Mouse (Mus musculus) kidney, adult 11 months (tissue): ENCODE results near the gene Etv5.

Experiments used
- DNase-seq: peaks from one replicate; pipeline ENCODE4 v3.0.0; 2022

Etv5 gene

DNA sequence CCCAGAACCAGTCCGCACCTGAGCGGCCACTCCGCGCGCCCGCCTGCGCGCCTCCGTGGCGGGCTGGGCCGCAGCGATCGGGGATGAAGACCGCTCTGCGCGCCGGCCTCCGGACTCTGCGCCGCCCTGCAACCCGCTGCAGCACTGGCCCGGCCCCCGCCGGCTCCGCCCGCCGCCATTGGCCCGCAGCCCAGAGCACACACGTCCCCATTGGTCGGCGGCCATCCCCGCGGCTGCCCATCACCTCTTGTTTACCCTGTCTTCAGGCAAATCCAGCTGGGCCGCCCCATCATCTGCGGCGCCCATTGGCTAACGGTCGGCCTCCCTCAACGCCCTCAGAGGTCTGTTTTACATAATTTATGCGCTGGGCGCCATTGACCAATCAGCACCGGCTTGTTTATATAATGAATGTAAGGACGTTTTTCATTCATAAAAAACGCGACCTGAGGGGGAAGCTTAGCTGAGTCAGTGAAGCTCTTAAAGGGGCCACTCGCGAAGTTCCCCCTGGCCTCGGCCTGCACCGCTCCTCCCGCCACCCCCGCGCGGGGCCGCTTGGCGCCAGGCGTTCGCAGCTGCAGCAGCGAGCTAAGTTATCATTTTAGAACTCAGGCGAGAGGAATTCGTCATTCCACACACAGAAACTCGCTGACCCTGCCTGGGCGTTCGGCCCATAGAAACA, at the start of gene Etv5:
Gene Etv5 (minus strand): TSS at position 221 of the 679 bp plus-strand sequence.
- DNase-seq, result peak; percentile 100

GRCm38 (mm10) chr16:22483900-22484299, 44.4 kb upstream of the Etv5 start:
- no peak for DNase-seq

DNA sequence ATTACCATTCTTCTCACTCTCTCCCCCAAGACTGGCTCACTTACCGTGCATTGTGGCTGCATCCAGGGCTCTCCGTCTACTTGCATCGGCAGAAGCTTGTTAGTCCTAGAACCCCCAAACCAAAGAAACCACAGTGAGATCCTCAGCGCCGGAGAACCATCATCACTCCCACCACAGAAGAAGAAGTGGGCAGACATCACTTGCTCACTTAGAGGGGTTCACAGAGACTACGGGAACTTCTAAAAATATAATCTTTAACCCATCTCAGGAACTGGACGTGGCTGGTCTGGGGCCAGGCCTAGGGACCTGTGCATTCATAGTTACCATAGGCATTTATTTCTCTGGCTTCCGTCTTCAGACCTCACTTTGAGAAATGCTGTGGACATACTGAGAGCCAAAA, 39.8 kb upstream of the Etv5 start:
- DNase-seq, result no peak

DNA sequence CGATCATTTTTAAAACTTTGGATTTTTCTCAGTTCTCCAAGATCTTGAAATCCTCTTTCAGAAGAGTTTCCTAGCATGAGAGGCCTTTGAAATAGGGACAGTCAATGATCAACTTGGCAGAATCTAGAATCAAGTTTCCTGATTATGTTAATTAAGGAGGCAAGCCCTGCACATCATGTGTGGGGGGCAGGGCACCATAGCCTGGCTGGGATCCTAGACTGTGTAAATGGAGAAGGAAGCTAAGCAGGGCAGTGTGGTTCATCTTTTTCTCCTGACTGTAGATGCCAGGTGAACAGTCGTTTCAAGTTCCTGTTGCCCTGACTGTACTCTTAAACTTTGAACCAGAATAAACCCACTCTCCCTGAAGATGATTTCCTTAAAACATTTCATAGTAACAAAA, 32.2 kb upstream of the Etv5 start:
- DNase-seq, result peak; percentile 71

DNA sequence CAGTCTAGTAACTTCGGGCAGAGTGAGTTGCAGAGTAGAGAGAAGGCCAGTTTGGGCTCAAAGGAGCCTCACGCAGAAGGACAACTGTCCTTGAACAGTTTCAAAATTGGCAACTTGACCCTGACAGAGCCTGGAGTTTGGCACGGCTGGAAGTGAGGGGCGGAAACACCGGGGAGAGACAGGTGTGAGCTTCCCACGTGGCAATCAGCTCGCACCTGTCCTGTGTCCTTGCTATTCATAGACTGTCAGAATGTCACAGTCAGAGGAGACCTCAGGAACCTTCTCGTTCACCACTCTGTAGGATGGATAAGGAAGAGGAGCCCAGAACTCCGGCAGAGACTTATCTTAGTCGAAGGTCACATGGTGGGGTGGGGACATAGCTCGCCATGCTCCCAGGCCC, 29.9 kb upstream of the Etv5 start:
- DNase-seq, result no peak

GRCm38 (mm10) chr16:22467111-22467510, 27.6 kb upstream of the Etv5 start:
- no peak for DNase-seq

DNA sequence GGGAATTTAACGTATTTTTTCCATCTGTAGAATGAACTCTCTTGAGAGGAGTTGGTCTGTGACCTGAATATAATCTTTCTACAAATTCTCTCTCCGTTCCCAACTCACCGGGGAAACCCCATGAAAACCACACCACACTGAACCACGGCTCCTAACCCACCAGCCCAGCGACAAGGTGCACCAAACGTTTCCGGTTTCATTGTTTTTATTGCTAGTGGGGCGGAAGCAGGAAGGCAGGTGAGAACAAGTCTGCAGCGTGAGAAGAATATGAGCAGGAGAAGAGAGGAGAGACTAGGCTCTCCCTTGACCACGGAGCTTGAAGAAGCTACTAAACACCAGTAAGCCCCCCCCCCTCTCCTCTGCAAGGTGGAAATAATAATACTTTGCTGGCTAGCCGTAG, 26.9 kb upstream of the Etv5 start:
- no peak for DNase-seq

DNA sequence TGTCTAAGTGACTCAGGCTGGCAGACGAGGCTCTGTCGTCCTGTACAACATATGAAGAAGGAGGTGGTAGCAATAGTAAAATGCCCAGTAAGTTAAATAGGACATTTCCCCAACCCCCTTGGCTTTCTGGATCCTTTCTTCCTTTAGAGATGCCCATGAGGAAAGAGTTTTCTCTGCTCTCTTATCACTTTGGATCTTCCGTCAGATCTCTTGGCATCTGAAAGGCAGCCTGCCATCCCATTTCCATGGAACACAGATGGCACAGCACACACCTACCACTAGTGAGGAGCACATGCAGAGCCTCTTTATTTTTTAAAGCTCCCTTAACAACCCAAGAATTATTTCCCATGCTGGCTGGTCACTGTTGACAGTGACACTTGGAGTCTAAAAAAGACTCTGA, 22.7 kb upstream of the Etv5 start:
- DNase-seq, result no peak

- no peak for DNase-seq
Measured at GRCm38 (mm10) chr16:22461728-22462127, 22.2 kb upstream of the Etv5 start.

- no peak for DNase-seq
Measured at GRCm38 (mm10) chr16:22460960-22461359, 21.4 kb upstream of the Etv5 start.

DNA sequence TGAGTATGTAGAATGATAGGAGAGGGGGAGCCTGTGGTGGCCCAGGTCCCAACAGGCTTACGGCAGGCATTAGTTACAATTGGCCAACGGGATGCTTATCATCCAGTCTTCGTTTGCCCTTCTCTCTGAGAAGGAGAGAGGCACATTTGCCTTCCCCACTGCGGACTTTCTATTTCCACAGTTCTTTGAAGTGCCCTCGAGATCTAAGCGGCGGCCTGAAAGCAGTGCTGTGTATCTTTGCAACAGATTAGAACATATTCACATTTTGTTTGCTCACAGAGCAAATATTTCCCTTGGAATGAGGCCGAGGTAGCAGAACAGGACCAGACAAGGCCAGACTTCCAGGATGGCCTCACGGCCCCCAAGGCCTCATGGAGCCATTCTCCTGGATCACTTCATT, 12.6 kb upstream of the Etv5 start:
- no peak for DNase-seq

GRCm38 (mm10) chr16:22448093-22448492, 8.6 kb upstream of the Etv5 start:
- no peak for DNase-seq

DNA sequence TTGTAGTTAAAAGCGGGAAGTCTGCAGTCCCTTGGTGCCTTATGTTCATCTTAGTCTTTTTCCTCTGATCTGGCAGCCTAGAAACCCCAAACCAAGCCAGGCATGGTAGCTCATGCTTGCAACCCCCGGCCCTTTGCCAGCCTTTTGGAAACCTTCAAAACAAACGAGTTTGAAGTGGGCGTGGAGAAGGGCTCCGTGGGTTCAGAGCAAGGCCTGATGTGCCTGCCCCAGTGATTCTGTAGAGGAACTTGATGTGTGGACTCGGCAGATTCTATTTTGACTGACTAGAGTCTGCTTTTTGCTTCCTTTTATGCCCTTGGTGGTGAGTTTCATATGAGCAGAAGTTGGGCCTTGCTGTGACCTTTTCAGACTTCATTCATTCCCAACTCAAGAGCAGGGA, 5.3 kb upstream of the Etv5 start:
- no peak for DNase-seq

DNA sequence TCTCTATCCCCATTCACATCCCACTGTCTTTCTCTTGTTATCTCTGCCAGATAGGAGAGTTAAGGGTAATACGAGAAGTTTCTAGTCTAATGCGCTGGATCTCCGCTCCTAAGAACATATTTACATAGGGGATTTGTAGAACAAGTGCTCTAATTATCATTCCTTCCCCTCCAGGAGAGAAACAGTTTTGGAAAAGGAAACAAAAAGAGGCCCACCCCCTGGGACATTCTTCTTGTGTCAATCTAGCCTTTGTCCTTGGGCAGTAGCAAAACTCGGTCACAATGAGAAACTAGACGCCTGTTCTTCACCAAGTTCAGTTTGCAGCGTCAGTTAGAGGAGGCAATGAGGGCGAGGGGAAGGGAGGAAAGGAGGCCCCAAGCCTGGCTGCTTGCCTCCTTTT, 2.7 kb upstream of the Etv5 start:
- DNase-seq, result no peak

DNA sequence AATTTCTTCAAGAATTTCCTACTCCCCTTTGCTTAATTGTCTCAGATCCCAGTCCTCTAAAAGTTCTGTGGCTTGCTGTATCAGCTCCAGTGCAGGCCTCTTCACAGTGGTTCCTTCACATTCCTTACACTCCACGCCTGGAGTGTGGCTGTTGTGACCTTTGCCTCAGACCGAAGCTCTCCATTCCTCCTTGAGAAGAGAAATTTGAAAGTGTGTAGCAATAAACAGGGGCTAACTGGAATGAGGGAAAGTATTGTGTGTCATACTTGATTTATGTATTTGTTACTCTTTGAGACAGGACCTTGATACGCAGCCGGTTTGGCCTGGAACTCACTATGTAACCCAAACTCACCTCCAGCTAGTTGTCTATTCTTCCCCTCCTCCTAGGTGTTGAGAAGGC, 1.8 kb upstream of the Etv5 start:
- DNase-seq, result no peak

DNA sequence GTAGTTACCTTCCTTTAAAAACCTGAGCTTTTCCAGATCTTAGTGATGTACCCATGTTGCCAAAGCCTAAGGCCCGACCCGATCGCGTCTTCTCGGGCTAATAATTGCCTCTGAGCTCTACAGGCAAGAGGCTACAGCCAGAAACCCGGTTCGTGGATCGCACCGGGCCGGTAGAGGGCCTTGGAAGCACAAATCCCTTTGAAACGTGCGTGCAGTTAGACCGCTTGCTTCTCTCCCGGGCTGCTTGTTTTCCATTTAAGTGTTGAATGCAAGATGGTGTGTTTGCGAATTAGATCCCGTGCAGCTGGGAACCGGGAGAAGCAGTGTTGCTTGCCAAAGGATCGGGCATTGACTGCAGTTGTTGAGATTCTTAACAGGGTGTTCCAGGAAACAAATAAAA, 750 bp upstream of the Etv5 start:
- DNase-seq, result peak; percentile 81

DNA sequence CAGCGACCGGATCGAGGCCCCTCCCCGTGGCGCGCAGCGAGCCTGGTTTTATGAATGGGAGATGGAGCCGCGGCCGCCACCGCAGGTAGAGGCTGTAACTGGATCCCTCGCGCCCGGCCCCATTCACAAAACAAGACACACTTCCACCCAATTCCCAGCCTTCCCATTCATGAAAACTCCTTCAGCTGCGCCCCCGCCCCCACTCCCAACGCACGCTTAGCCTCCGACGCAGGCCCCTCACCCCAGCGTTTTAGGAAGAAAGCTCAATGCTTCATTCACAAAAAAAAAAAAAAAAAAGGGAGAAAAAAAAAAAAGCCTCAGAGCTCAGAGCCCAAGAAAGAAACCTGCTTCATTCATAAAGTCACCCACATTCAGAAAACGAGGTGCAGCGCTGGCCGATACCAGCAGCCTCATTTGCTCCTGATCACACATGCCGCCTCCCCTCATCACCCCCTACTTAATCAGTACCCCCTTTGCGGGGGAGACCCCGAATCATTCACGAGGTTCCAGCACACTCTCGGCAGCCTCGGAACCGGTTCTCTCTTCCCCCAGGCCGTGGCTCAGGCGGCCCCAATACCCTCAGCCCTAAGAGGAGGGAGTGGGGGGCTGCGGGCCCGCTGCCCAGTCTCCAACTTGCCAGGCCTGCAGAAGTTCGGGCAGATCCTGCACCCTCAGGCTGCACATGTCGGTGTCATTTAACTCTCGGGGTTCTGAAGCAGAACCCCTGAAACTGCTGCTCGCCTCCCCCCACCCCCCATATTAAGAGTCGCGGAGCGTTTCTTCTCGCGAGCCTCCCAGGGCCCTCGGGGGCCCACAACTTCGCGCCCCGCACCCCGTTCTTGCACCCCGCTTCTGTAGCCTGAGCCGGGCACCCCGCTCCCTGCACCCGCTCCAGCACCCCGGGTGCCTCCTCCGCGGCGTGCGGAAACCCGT, 812 bp downstream of the Etv5 start:
- DNase-seq, result peak; percentile 70

- no peak for DNase-seq
Measured at GRCm38 (mm10) chr16:22436106-22436505, 3.4 kb downstream of the Etv5 start.

DNA sequence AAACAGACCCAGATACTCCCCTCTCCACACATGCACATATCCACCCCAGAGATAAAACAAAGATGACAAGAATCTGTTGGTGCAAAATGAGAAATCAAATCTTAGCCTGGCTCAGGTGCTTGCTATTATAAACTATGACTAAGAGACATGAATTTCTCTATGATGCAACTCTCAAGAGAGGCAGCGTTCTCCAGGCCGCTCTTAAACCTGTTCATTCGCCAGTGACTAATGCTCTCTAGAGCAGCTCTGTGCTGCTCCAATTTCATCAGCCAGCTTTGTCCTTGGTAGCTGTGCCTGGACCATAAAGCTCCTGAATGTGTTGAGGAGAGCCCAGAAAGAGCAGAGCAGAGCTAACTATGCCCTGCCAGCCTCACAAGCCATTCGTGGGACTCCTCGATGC, 5.0 kb downstream of the Etv5 start:
- DNase-seq, result no peak

DNA sequence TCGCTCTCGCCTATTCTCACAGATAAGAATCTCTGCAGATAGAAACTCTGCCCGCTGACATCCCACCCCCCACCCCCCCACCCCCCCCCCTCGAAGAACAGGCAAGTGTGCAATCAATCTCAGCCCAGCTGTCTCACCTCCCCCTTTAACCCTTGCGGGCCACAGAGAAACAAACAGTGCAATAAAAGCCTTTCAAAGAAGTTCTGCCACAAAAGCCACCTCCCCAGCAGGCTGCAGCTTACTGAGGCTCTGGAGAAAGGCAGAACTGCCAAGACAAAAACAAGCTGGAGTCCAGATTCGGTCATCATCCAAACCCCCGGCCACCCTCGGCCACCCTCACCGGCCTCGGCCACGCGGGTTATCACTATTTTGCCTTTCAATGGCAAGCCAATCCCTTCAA, 5.6 kb downstream of the Etv5 start:
- DNase-seq, result no peak

GRCm38 (mm10) chr16:22431773-22432172, 7.7 kb downstream of the Etv5 start:
- no peak for DNase-seq

DNA sequence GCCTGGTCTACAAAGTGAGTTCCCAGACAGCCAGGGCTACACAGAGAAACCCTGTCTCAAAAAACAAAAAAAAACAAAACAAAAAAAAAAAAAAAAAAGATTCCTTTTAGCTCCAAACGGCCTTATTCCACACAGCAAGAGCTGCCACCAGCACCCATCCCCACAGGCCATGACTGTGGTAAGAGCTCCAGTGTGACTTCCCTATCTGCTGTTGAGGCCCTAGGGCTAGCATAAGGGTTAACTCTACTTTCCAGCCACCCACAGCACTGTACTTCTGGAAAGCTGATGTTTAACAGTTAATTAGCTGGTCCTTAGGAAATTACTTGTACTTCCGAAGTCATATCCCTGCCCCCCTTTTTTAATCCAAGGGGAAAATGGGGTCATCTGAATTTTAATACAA, 8.2 kb downstream of the Etv5 start:
- DNase-seq, result no peak

- DNase-seq, result no peak
Measured at GRCm38 (mm10) chr16:22430211-22430951, 9.1 kb downstream of the Etv5 start.

- DNase-seq, result no peak
Measured at GRCm38 (mm10) chr16:22429377-22429776, 10.1 kb downstream of the Etv5 start.
